Mouse (Mus musculus) WW6 (cell line): ENCODE results near the gene Ccdc85c.

Source experiments
- DNase-seq: peaks from one replicate; pipeline ENCODE4 v3.0.0-alpha.2; 2013; ENCODE audit warnings: low read depth, low spot score

Gene Ccdc85c

GRCm38 (mm10) chr12:108269699-108270098 is 5.5 kb downstream of the Ccdc85c start:
- no peak for DNase-seq

DNA sequence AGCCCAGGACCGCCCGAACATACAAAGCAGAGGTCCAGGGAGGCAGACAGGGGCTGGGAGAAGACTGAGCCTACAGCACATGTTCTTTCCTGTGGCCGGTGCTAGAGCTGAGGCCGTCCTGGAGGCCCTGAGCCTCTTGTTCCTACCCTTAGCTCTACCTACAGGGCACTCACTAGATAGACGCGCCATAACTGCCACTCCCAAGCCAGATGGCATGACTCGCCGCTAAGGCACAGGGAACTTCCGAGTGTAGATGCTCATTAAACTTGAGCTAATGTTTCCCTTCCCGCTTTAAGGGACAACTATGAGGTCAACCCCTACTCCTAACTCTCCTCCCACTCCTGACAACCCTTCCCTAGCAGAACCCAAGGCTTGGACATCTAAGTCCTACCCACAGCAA is 6.3 kb downstream of the Ccdc85c start:
- no peak for DNase-seq

- DNase-seq, result no peak
Observed at GRCm38 (mm10) chr12:108267653-108268052, 7.6 kb downstream of the Ccdc85c start.

DNA sequence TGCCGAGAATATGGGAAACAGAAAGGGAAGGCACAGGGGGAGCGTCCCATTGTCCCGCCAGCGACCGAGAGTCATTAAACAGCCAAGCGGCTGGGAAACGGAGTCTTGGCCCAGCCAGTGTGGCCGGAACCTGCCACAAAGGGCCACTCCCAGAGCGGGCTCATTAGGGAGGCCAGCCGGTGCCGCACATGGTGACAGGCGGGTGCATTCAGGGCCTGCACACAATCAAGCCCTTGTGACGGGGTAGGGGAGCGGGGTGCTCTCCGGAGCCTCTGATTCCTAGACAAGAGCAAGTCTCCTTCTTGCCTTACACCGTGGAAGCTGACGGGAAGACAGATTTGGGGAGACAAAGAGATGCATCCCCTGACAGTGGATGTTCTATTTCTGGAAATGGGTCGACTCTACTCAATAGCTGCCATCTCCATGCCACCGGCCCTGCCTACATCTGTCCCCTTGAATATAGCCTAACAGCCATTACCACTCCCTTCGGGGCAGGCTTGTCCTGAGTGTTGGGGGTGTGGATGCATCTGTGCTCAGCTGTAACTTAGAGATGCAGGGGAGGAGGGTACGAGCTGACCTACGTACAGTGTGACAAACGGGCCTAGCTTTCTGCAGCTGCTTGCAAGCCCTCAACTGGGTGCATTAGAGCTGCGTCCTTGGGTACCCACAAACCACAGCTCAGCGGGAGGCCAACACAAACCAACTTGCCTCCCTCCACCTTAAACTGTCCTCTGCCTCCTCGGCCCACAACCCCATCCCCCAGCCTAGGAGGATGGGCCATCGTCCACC is 9.2 kb downstream of the Ccdc85c start:
- DNase-seq, result no peak

GRCm38 (mm10) chr12:108264918-108265317 is 10.3 kb downstream of the Ccdc85c start:
- DNase-seq, result no peak

DNA sequence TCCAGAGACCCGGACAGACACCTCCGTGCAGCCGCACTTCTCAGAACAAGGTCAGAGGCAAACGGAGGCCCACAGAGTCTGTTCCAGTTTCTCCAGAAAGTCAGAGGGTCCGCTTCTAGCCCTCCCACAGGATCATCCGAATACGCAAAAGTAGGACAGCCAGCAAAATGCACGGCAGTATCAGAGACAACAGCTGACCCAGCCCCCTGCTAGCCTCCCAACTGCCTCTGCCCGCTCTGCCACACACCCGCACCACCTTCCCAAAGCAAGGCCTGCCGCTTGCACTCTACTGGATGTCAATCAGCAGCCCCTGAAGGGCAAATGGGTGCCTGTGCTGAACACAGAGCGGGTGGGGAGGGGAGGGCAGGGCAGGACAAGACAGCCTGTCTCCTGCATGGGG is 14.3 kb downstream of the Ccdc85c start:
- no peak for DNase-seq

DNA sequence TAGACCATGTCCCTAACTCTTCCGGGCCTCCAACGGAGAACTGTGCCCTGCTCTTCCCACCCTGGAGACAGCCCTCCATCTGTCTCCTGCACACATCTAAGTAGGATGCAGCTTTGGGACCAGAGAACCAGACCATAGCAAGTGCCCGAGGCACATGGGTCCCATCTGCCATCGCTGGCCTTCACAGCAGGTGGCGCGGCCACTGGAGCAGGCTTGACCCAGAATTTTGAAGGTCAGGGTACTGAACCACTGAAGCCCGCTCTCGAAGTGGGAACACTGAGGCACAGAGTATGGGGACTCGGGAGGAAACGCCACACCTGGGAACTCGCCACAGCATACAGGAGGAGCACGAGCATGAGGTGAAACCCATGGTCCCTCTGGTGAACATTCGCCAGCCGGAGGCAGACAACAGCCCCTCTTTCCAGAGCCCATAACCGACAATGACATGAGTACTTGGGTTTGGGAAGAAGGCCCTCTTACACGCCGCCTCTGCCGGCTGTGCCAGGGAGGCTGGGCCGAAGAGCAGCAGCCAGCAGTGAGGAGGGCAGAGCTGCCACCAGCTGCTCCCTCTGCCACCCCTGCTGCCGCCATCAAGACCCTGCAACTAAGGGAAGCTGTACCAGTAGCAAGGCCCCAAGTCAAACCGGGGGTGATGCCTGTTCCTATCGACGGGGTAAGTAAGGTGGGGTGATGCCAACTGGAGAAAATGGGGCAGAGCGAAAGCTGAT is 15.7 kb downstream of the Ccdc85c start:
- DNase-seq, result no peak

DNA sequence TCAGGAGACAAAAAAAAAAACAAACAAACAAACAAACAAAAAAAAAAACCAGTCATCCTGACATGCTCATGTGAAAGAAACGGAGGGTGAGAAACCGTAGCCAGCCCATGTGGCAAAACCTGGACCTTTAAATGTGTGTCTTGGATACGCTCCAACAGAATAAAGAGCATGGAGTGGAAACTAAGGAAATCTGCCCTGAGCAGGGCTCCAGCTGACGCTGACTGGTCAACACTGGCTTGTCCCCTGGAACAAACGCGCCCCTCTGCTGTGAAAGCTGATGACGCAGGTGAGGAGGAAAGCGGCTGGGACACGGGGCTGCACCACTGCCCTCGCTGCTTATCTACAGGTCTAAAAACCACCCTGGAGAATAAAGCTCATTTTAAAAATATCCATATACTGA is 18.5 kb downstream of the Ccdc85c start:
- DNase-seq, result no peak

DNA sequence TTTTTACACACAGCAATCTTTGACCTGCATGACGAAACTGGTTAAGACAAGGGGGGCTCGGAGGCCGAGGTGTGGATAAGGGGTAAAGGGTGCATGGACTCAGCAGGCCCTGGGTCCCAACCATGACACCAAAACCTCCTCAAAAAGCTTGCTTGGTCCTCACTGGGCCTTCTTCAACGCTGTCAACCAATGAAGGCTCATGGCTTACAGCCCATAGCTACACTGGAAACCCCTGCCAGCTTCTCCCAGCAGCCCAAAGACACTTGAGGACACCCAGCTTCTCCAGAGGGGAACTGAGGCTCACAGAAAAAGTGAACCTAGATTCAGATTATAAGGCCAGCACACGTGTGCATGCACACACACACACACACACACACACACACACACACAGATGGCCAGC is 19.3 kb downstream of the Ccdc85c start:
- no peak for DNase-seq

- no peak for DNase-seq
Observed at GRCm38 (mm10) chr12:108255511-108255919, 19.7 kb downstream of the Ccdc85c start.

DNA sequence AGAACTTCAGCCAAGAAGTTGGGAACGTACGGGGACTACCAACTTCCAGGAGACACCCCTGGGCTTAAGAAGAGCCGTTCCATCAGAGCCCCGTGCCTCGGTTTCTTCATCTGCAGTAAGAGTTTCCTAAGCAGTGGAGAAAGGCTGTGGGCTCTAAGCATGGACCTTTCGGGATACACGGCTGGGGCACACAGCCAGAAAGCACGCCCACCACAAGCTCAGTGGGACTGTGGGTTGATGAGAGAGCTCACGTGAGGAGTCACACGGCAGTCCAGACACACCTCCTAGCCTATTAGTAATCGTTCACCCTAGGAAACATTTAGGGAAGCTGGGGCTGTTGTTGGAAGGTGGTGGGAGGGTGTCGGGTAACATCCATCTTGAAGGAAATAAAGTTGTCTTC is 22.2 kb downstream of the Ccdc85c start:
- DNase-seq, result no peak

DNA sequence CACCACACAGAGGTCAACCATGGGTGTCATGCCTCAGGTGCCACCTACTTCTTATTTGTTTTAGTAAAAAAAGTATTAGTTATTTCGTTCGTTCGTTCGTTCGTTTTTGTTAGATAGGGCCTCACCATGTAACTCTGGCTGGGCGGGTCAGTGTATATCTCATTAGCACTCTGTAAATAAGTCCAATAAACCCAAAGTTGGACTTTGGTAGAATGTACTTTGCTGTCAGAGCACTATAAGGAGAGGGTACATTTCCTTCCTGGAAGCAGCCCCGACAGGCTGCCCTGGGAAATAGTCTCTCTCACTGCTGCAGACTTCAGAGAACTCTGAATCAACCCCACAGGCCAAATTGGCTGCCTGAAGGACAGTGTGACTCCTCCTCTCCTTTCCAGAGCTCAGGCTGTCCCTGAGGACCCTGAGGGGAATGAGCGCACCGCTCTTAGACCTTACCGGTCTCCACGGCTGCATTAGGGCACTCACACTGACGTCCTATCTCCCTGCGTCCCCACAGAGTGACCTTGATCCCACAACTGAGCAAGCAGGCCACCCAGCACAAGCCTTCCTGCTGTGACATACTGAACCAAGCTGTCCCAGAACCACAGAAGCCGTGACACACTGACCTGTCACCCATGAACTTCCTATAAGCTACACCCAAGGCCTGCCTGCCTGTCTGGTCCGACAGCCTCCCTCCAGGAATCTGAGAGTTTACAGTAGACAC is 23.2 kb downstream of the Ccdc85c start:
- no peak for DNase-seq

DNA sequence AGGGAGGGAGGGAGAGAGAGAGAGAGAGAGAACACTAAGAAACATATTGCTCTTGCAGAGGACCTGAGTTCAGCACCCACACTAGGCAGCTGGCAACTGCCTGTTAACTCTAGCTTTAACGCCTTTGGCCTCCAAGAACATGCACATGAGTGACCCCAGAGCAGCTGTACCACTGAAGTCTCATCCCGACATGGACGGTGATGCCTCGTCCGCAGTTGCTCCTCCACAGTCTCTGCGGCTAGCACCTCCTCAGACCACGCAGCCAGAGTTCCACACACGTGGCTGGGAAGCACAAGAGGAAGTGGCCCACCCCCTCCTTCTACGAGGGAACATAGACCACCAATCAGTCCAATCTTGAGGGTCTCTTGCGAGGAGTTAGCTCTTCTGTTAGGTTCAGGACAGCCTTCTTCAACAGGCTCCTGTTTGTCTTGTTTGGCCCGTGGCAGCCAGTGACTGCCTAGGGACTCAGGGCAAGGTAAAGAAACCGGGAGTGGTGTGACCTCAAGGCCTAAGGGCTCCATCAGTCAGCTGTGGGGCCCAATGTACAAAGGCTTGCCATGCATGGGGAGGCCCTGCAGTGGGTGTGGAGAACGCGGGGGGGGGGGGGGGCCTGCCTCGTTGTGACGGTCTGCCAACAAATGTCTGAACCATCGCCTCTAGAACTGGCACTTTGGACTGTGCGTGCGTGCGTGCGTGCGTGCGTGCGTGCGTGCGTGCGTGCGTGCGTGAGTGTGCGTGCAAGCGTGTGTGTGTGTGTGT is 24.0 kb downstream of the Ccdc85c start:
- DNase-seq, result no peak

DNA sequence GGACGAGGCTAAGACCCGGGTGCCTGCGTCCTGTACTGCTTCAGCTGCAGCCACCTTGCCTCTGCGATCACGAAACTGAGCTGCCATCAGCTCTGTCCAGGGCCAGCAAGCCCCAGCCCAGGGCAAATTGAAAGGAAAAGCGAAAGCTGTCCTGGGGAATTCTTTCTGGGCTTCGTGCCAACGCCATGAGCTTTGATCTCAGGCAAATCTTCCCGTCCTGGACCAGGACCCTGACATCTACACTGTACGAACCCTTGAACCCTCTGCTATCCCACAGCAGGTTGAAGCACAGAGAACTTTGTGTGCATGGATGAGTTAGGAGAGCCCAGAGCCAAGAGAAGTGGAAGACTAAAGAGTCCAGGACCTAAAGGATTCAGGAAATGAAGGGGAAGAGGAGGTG is 25.7 kb downstream of the Ccdc85c start:
- no peak for DNase-seq

GRCm38 (mm10) chr12:108249019-108249418 is 26.2 kb downstream of the Ccdc85c start:
- no peak for DNase-seq

DNA sequence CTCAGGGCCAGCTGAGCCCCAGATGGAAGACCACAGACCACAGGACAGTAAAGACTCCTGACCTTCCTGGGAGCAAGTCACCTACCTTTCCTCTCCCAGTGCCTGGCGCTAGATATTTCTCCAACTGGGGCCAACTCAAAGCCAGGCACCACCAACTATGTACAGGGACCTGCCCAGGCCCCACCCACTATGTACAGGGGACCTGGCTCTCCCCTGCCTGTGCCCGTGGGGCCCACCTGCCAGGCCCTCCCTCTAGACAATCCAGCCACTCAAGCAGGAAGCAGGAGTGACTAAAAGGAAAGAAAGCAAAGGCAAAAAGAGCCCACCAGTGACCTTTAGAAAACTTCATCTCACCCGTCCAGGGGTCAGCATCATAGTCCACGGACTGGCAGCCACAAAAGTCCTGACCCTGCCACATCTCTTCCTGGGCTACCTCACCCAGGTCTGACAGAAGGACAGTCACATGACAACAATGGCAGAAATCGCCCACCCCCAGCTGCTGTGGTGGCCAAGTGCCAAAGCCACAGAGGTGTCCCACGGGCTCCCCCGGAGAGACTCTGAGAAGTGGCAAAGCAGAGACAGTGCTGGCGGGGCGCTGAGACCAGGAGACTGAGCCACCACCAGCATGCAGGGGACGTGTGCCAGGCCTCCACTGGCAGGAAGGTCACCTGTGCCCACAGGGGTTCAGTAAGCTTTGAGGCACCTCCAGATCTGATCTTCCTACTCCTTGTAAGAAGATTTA is 28.3 kb downstream of the Ccdc85c start:
- DNase-seq, result no peak

- DNase-seq, result no peak
Observed at GRCm38 (mm10) chr12:108245579-108245978, 29.6 kb downstream of the Ccdc85c start.

GRCm38 (mm10) chr12:108244778-108245177 is 30.4 kb downstream of the Ccdc85c start:
- no peak for DNase-seq

GRCm38 (mm10) chr12:108242243-108242745 is 32.9 kb downstream of the Ccdc85c start:
- no peak for DNase-seq

- DNase-seq, result no peak
Observed at GRCm38 (mm10) chr12:108241626-108242025, 33.6 kb downstream of the Ccdc85c start.
